Mouse (Mus musculus) liver, embryonic 12.5 days (tissue): ENCODE measurements around the gene Hist2h4. TPM values are rescaled to one million over a fixed set of nuclear protein-coding genes. Genes with fewer than 3 reads are reported as not detected.
"Not testable (repeated sequence)": the region's sequence is repeated elsewhere in the genome, so short reads cannot be mapped to it uniquely, and the experiment has no call there.

Experiments
- ATAC-seq: fragments of 200-750 bp; cut with Nextera tagmentation; 2 replicates; pipeline ENCODE4 v1.8.0; 2017; ENCODE audit warnings: moderate number of reproducible peaks, mild to moderate bottlenecking, moderate library complexity
- H3K27ac ChIP-seq: fragments of 300-500 bp; sonication (generic); 2 replicates; pipeline ENCODE4 v1.5.1; 2016; ENCODE audit warnings: mild to moderate bottlenecking
- H3K27me3 ChIP-seq: fragments of 300-500 bp; sonication (generic); replicated peaks from 2 replicates; pipeline ENCODE4 v1.6.1; 2016; ENCODE audit warnings: mild to moderate bottlenecking, moderate library complexity
- H3K36me3 ChIP-seq: fragments of 300-500 bp; sonication (generic); 2 replicates; pipeline ENCODE4 v1.6.1; 2016; ENCODE audit warnings: mild to moderate bottlenecking, moderate library complexity
- H3K4me1 ChIP-seq: fragments of 300-500 bp; sonication (generic); 2 replicates; pipeline ENCODE4 v1.6.1; 2016
- H3K4me2 ChIP-seq: fragments of 300-500 bp; sonication (generic); 2 replicates; pipeline ENCODE4 v1.6.1; 2016; ENCODE audit warnings: mild to moderate bottlenecking, moderate library complexity
- H3K4me3 ChIP-seq: fragments of 300-500 bp; sonication (generic); 2 replicates; pipeline ENCODE4 v1.5.1; 2016; ENCODE audit warnings: mild to moderate bottlenecking, moderate library complexity
- H3K9ac ChIP-seq: fragments of 300-500 bp; sonication (generic); 2 replicates; pipeline ENCODE4 v1.6.1; 2016; ENCODE audit warnings: mild to moderate bottlenecking, moderate library complexity
- H3K9me3 ChIP-seq: fragments of 300-500 bp; sonication (generic); replicated peaks from 2 replicates; pipeline ENCODE4 v1.6.1; 2016; ENCODE audit warnings: mild to moderate bottlenecking, moderate library complexity
- WGBS: fragments of 180-500 bp; shearing (Covaris S2); methylation state at CpG from one replicate; pipeline ENCODE4 v1.1.7; 2016; ENCODE audit not compliant: insufficient replicate concordance; 5-methylcytosine and 5-hydroxymethylcytosine counted together
- polyA plus RNA-seq: library from polyadenylated mRNA; unstranded; fragments of >200 nt; fragmentation: Nextera tagmentation; extraction: Ambion mirVana; gene quantifications from 2 replicates; pipeline ENCODE4 v1.2.1, GENCODE M21; 2016

Hist2h4 gene
- polyA plus RNA-seq, 1 experiment from 2014 or later, result 29.3 TPM

DNA sequence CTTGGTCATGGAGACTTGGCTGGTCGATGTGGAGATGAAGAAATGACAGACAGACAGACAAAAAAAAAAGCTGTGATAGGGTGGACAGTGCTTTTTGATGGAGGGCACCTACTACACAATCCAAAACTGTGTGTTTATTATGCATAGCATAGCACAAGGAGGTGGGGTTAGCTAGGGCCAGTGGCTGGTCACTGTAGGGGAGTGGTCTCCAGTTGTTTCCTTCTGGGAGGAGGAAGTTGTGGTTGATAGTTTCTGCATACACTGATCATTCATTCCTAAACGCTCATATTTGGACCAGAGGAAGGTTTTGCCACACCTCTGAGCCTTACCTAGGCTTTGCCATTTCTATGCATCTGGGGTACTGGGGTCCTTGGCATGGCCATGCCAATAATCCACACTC, 32.7 kb downstream of the Hist2h4 start:
- WGBS, result 38% methylated on average over 2 of the region's 2 CpGs
- no peaks in the 10 kb centered on the region for H3K9me3 ChIP-seq
- H3K27me3 ChIP-seq, result no peaks in the 10 kb centered on the region

GRCm38 (mm10) chr3:96228828-96229227, 34.3 kb downstream of the Hist2h4 start:
- H3K27ac ChIP-seq, result no peak overlapping the region
- H3K4me1 ChIP-seq, result peaks cover 43% of the 10 kb centered on the region
- ATAC-seq, result no peak
- H3K27me3 ChIP-seq, result no peaks in the 10 kb centered on the region
- no peak overlapping the region for H3K9ac ChIP-seq
- H3K4me2 ChIP-seq, result no peak overlapping the region
- no peak overlapping the region for H3K4me3 ChIP-seq
- H3K36me3 ChIP-seq, result no peaks in the 10 kb centered on the region
- 50% methylated on average over 2 of the region's 2 CpGs for WGBS
- no peaks in the 10 kb centered on the region for H3K9me3 ChIP-seq

More for the DNA sequence above, 32.7 kb downstream of the Hist2h4 start:
- no peak overlapping the region for H3K4me2 ChIP-seq
- no peak overlapping the region for H3K4me3 ChIP-seq
- H3K4me1 ChIP-seq, result peaks cover 30% of the 10 kb centered on the region
- ATAC-seq, result no peak
- no peak overlapping the region for H3K27ac ChIP-seq
- H3K36me3 ChIP-seq, result no peaks in the 10 kb centered on the region
- H3K9ac ChIP-seq, result no peak overlapping the region

GRCm38 (mm10) chr3:96226695-96227648, 36.1 kb downstream of the Hist2h4 start:
- no peak overlapping the region for H3K4me3 ChIP-seq
- no peak overlapping the region; the same call in 1 of the 2 replicates for H3K9ac ChIP-seq
- no peaks in the 10 kb centered on the region for H3K36me3 ChIP-seq
- H3K4me1 ChIP-seq, result peaks cover 61% of the 10 kb centered on the region
- no peaks in the 10 kb centered on the region for H3K27me3 ChIP-seq
- WGBS, result 67% methylated on average over 8 of the region's 8 CpGs
- H3K27ac ChIP-seq, result no peak overlapping the region
- no peak for ATAC-seq
- H3K9me3 ChIP-seq, result no peaks in the 10 kb centered on the region
- H3K4me2 ChIP-seq, result no peak overlapping the region

DNA sequence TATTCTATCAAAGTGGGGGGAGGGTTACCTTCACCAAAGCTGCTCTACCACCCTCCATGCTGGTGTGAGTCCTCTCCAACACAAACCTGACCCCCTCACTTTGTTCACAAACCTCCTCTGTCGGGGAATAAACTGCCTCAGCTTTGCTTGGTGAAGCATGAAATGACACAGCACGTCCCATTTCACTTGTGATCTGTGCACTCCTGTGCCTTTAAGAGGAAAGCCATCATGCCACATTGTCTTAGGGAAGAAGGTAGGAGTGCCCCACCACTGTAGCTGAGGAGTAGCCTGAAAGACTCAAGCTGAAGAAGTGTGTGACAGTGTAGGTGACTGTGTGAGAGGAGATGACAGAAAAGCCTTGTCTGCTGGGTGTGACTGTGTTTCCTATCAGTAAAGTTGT, 37.7 kb downstream of the Hist2h4 start:
- Histone ChIP-seq H3K9ac (peak overlapping the region; percentile 94), H3K4me1 (peaks cover 60% of the 10 kb centered on the region), H3K36me3 (no peaks in the 10 kb centered on the region), H3K27me3 (no peaks in the 10 kb centered on the region), H3K4me2 (peak overlapping the region; percentile 85), H3K9me3 (no peaks in the 10 kb centered on the region), H3K27ac (peak overlapping the region; percentile 72), H3K4me3 (peak overlapping the region; percentile 20; the same call in 1 of the 2 replicates)
- ATAC-seq, result no peak
- WGBS, result 53% methylated on average over 2 of the region's 2 CpGs

GRCm38 (mm10) chr3:96222774-96223173, 40.3 kb downstream of the Hist2h4 start:
- Histone ChIP-seq H3K9me3 (no peaks in the 10 kb centered on the region), H3K4me2 (peak overlapping the region; percentile 85), H3K27me3 (no peaks in the 10 kb centered on the region), H3K4me3 (peak overlapping the region; percentile 66), H3K9ac (peak overlapping the region; percentile 94), H3K4me1 (peaks cover 70% of the 10 kb centered on the region), H3K36me3 (no peaks in the 10 kb centered on the region), H3K27ac (peak overlapping the region; percentile 99)
- WGBS, result 77% methylated on average over 4 of the region's 4 CpGs
- no peak for ATAC-seq

GRCm38 (mm10) chr3:96221640-96222038, 41.5 kb downstream of the Hist2h4 start:
- Histone ChIP-seq H3K27ac (peak overlapping the region; percentile 99), H3K4me1 (peaks cover 67% of the 10 kb centered on the region), H3K4me3 (peak overlapping the region; percentile 66), H3K9me3 (no peaks in the 10 kb centered on the region), H3K27me3 (no peaks in the 10 kb centered on the region), H3K9ac (peak overlapping the region; percentile 94), H3K4me2 (peak overlapping the region; percentile 85), H3K36me3 (no peaks in the 10 kb centered on the region)
- no peak for ATAC-seq
- WGBS, result 26% methylated on average over 9 of the region's 9 CpGs

GRCm38 (mm10) chr3:96220765-96221639, 42.1 kb downstream of the Hist2h4 start, which contains the start of the genes Hist2h2ac and Hist2h2be:
Hist2h2ac (minus strand) TSS chr3:96220880.
Hist2h2be (plus strand) TSS chr3:96221119.
- Histone ChIP-seq H3K27me3 (no peaks in the 10 kb centered on the region), H3K4me3 (peak within 1 kb of the TSS; percentile 66), H3K27ac (peak within 1 kb of the TSS; percentile 99), H3K9me3 (no peaks in the 10 kb centered on the region), H3K4me2 (peak within 1 kb of the TSS; percentile 85), H3K36me3 (no peaks in the 10 kb centered on the region), H3K4me1 (peaks cover 61% of the 10 kb centered on the region), H3K9ac (peak within 1 kb of the TSS; percentile 94)
- peak; percentile 91 for ATAC-seq
- 2% methylated on average over 43 of the region's 43 CpGs for WGBS

DNA sequence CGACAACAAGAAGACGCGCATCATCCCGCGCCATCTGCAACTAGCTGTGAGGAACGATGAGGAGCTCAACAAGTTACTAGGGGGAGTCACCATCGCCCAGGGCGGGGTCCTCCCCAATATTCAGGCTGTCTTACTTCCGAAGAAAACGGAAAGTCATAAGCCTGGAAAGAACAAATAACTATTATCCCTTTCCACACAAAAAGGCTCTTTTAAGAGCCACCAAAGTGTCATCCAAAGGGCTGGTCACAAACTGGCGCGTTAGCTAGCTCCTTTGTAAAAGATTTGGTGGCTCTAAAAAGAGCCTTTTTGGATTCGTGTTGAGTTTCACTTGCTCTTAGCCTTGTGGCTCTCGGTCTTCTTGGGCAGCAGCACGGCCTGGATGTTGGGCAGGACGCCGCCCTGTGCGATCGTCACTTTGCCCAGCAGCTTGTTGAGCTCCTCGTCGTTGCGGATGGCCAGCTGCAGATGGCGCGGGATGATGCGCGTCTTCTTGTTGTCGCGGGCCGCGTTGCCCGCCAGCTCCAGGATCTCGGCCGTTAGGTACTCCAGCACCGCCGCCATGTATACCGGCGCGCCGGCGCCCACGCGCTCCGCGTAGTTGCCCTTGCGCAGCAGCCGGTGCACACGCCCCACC, 42.9 kb downstream of the Hist2h4 start:
- WGBS, result under 1% methylated on average over 36 of the region's 47 CpGs
- peak overlapping the region; percentile 94 for H3K9ac ChIP-seq
- not testable (repeated sequence) for H3K9me3 ChIP-seq, ATAC-seq, H3K36me3 ChIP-seq, H3K27me3 ChIP-seq
- peak overlapping the region; percentile 85 for H3K4me2 ChIP-seq
- H3K4me3 ChIP-seq, result peak overlapping the region; percentile 66
- H3K4me1 ChIP-seq, result peaks cover 59% of the 10 kb centered on the region
- H3K27ac ChIP-seq, result peak overlapping the region; percentile 99

- H3K27me3 ChIP-seq, result 0 out of 2 replicates have a peak, but pooled peaks cover 3% of the 10 kb centered on the region
- under 1% methylated on average over 37 of the region's 37 CpGs for WGBS
- peak; percentile 69 for ATAC-seq
- peak within 1 kb of the TSS; percentile 85 for H3K4me2 ChIP-seq
- no peaks in the 10 kb centered on the region for H3K36me3 ChIP-seq
- H3K9ac ChIP-seq, result peak within 1 kb of the TSS; percentile 94
- H3K27ac ChIP-seq, result peak within 1 kb of the TSS; percentile 99
- peak within 1 kb of the TSS; percentile 66 for H3K4me3 ChIP-seq
- H3K4me1 ChIP-seq, result peaks cover 56% of the 10 kb centered on the region
- no peaks in the 10 kb centered on the region for H3K9me3 ChIP-seq
These were observed 43.4 kb downstream of the Hist2h4 start, which contains the start of the genes Bola1 and Hist2h2ab for GRCm38 (mm10) chr3:96219661-96220130. Bola1 (minus strand) TSS chr3:96219709. Hist2h2ab (plus strand) TSS chr3:96219865.

GRCm38 (mm10) chr3:96219191-96219641, 43.9 kb downstream of the Hist2h4 start:
- Histone ChIP-seq H3K9ac (peak overlapping the region; percentile 94), H3K36me3 (no peaks in the 10 kb centered on the region), H3K27me3 (0 out of 2 replicates have a peak, but pooled peaks cover 3% of the 10 kb centered on the region), H3K9me3 (no peaks in the 10 kb centered on the region), H3K4me2 (peak overlapping the region; percentile 85), H3K4me3 (peak overlapping the region; percentile 66), H3K27ac (peak overlapping the region; percentile 99), H3K4me1 (peaks cover 52% of the 10 kb centered on the region)
- no peak for ATAC-seq
- WGBS, result under 1% methylated on average over 12 of the region's 12 CpGs
